Mouse (Mus musculus) layer of hippocampus, adult 9-10 months (tissue): ENCODE data around the gene Agk.
A peak's percentile ranks its signal among the peaks of the same experiment; 100 is the strongest.

Experiments used
- DNase-seq: peaks from one replicate; pipeline ENCODE4 v3.0.0; 2022; ENCODE audit warnings: low spot score

The Agk gene

DNA sequence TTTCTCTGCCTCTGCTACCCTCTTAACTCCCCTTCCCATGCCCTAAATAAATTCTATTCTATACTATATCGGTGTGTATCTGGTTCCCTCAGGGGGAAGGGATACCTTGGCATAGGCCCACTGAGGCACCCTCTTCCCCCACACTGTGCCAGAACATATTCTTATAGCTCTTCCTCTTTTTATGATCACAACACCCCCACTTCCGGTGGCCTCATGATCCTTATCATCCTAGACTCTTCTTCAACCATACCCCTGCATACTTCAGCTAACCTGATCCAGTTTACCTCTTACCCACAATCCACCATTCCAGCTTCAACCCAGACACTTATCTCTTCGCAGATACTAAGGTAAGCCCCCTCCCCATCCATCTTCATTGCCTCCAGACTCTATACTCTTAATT is 86.1 kb downstream of the Agk start:
- DNase-seq = no peak

DNA sequence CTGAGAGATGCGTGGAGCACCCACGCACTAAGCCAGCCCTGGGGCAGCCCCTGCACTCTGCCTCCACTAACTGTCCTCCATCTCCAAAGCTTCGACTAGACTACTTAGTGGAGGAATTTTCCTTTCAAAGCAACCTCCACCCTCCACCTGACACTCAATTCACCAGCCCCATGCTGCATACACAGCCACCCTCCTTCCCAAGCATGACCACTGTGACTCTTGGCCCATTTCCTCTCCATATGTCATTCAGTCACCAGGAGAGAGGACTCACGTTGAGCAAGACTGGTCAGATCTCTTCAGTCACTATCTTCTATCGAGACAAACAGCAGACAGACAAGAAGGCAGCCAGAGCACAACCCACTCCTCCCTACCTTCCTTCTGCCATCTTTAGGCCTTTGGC is 88.1 kb downstream of the Agk start:
- no peak for DNase-seq

DNA sequence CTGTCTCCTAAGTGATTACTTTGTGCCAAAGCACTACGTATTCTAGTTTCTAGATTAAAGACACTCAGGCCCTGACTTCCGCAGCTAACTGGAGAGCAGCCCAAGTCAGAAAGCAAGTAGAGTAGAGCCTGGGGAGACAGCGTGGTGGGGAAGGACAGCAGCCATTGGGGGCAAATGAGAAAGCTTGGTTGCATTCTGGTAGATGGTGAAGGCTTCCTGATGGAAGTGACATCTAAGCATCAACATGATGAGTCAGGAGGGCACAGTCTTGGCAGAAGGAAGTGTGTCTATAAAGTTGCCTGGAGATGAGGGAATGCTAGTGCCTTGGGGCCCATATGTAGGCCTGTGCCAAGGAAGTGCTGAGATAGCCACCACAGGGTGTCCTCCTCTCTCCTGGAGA is 88.6 kb downstream of the Agk start:
- no peak for DNase-seq

DNA sequence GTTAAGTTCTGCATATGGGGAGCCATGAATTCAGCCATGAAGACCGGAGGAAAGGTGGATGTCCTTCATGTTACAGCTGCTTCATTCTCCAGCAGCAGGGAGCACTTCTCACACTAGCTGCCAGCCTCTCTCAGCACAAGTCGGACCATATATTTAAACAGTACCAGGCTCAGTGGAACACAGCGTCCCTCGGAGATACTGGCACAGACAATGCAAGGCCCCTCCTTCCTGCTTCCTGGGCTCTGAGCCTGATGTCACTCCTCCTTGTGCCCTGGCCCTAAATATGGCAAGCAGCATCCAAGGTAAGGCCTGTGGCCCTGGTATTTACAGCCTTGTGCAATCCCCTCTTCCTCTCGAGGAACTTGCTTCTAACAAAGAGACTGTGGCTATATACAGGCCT is 90.8 kb downstream of the Agk start:
- DNase-seq = no peak

DNA sequence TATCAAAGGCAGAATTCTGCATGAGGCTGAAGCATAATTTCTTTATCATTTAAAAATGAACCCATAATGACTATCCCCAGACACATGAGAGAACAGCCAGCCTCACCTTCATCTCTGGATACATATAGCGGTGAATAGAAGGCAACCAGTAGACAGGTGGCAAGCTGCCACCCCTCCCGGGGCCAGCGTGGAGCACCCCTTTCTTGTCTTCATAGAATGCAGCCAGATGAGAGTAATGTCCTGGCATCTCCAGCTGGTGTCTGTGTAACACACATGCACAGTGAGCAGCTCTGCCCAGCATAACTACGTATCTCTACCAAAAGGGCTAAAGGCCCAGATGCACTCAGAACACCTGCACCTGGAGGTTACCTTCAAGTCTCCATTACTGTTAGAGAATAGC is 93.4 kb downstream of the Agk start:
- DNase-seq = no peak

DNA sequence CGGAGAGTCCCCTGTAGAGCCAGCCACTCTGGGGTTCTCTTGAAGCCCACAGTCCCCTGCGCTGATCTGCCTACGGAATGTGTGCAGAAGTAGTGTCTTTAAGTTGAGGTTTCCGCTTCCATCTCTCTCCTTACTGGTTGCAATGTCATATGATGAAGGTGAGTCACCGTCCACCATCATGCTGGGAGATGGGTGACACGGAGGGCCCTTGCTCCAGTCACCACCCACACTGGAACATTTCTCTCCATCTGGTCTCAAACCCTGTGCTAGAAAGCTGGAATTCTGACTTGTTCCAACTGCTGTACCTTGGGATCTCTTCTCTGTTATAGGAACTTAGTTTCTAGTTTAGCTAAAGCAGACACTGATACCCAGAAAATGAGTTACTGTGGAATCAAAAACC is 96.1 kb downstream of the Agk start:
- DNase-seq = no peak

DNA sequence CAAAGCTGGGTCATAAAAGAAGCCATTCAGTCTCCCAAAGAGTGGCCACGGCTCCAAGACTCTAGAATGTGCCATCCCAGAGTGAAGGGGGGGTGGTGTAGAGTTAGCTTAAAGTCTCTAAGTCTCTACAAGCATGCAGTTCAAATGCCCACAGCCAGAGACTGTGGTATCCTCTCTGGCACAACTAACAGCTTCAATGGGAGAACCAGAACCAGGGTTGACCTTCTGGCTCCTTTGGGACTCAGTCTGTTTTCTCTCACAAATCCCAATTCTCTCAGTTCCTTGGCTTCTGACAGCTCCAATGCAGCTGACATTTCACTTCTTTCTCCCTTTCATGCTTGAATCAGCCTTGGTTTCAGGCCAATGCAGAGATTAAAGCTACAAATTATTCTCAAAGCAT is 98.0 kb downstream of the Agk start:
- no peak for DNase-seq

DNA sequence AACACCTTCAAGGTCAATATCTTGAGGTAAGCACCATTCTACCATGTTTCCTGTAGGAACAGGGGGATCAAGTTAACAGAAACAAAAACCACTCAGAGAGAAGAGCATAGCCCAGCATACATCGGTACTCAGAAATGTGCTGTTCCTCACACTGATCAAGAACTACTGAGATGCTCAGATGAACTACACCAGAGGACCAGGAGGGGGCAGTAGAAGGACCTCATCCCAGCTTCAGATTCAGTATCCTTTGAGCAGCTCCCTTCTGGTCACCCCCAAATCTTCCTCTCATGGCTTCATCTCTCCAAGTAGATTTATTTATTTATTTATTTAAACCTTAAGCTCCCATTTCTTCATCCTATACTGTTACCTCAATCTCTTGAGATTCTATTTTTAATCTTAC is 98.8 kb downstream of the Agk start:
- no peak for DNase-seq

DNA sequence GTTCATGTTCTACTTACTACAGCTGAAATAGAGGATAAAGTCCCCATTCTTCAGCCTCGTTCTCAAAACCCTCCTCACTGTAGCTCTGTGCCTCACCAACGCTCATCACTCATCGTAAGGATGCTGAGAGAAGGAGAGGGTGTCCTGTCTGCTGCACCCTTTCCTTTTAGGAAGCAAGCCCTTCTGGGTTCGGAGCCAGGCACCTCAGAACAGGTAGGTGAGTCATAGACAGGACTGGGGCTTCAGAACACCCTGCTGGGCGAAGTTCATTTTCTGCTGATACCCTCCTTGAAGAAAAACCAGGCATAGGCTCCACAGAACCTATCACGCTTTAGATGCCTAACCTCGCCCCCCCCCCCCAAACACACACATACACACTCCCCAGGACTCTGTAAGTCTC is 102.5 kb downstream of the Agk start:
- no peak for DNase-seq

DNA sequence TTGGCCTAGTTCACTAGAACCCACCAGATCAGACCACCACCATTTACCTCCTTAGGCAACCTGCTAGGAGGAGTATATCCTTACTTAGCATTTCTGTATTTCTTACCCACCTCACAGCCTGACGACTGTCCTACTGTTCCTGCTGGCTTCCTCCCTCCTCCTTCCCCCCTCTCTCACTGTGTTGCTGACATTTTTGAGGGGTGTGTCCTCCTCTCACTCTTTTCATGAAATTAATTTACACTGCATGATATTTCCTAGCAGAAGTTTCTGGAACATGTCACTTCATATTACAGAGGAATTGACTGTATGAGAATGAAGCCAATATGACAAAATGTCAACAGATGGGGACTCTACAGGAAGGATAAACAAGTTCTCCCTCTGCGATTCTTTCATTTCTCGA is 103.7 kb downstream of the Agk start:
- DNase-seq = no peak

DNA sequence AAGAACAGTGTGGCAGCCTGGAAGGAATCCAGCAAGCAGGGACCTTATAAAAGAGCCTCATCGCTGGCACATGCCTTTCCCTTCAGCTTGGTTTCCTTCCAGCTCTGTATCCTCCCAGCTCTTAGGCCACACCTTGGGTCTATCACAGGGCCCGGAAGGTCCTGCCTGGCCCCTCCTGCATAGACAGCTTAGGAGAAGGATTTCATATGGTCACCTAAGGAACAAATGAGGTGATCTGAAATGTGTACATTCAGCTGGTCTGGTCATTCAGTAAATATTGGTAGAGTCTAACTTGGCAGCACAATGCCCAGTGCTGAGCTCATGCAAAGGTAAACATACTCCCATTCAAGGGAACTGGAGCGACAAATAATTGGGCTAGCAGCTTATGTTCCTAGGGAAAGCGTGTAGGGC is 104.6 kb downstream of the Agk start:
- no peak for DNase-seq

DNA sequence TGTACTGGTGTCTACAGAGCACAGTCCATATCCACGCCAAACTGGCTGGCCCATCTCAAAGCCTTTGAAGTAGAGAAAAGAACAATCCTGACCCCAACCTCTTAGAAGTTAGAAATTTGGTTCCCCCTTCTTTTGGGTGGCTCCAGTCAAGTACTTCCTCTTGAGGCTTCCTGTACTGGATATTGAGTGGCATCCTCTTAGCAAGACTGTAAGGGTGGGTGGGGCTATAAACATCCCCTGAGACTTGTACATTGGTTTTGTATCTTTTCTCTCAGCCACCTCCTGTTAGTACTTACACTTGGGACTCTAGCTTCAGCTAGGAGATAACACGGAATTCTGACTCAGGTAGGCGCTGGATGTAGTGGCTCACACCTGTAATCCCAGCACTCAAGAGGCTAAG is 105.3 kb downstream of the Agk start:
- no peak for DNase-seq

DNA sequence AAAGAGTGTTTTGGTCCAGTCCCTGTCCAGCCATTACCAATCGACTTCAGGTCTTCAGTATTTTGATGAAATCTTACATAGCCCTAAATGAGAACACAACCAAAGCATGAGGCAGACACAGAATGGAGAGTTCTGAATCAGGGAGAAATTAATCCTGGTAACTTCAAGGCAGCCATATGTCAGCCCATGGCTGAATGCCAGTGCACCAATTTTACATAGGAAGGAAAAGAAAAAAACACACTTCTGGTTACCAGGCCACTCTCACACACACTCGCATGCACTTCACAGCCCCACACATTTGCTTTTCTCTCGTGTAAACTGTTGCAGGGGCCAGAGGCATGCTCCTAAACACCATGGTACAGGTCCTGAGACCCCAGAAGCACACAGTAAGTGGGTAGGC is 105.9 kb downstream of the Agk start:
- DNase-seq = no peak

DNA sequence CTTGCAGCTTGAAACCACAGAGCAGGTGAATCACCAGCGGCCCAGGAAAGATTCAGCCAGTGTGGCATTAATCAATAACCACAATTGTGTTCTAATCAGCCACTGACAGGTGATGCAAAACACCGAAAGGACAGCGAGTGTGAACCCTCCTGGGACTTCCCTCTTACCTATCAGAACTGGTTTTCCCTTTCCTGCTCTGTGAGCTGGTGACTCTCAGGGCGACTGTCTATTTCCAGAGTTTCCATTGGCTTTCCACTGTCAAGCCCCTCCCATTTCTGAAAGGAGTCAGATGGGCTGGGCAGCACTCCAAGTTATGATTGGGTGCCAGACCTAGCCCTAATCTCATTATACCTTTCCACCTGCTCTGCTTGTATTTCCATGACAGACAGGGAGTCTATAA is 106.4 kb downstream of the Agk start:
- no peak for DNase-seq

DNA sequence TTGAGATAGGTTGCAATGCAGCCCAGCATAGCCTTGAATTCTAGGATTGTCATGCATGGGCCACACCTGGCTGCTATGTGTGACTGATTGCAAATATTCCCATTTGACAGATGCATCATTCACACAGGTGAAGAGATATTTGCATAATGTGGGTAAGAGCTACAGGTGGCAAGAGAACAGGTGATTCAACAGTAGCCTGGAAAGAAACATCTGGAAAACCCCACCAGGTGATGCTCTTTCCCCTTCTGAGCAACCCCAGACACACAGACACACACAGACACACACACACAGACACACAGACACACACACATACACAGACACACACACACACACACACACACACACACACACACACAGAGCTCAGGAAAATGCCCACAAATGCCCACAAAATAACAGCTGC is 106.8 kb downstream of the Agk start:
- no peak for DNase-seq

DNA sequence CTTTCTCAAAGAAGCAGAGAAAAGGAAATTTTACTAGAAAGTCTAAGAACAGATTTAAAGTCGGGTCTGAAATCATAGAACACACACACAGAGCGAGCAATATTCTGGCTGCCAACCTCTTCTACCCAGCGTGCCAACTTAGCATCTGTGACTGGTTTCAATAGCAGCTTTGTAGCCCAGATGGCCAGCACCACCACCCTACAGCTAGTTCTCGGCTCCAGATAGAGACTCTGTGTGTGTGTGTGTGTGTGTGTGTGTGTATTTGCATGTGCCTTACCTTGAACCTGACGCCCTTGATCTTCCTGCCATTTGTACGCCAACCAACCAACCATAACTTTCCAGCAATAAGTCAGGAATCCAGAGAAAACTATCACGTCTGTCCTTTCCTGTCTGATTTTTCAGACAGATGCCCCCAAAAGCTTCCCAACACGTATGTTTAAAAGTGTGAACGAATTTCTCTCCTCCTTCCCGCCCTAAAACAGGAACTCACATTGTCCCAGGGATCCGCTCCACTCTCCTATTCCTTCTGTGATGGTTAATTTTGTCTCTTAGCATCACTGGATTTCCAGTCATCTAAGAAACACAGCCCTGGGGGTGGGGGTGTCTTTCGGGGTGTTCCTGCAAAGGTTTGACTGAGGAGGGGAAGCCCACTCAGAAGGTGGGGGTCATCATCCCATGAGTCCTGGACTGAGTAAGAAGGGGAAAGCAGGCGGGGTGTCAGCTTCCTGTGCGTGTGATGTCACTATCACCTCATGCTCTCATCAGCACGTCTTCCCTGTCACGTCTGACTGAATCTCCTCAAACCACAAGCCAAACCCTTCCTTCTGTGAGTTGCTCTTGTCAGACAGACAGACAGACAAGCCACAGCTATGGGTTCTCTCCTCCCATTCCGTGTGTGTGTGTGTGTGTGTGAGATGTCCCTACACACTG is 107.6 kb downstream of the Agk start:
- peak; percentile 77 for DNase-seq

DNA sequence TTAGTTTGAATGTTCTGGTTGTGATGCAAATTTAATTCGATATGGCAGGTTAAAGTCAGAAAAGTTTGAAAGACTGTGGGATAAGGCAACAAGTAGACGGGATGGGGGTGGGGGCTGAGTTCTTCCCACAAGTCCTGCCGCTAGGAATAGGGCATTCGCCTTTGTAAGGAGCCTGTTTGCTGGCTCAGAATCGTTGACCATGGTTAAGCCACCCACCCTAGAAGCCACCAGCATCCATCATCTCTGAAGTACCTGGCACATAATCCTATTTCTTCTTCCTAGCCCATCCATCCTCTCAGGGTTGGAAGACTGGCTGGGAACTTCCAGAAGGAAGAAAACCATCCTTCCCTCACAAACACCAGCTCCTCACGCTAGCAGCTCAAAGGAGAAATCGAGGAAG is 109.7 kb downstream of the Agk start:
- no peak for DNase-seq

DNA sequence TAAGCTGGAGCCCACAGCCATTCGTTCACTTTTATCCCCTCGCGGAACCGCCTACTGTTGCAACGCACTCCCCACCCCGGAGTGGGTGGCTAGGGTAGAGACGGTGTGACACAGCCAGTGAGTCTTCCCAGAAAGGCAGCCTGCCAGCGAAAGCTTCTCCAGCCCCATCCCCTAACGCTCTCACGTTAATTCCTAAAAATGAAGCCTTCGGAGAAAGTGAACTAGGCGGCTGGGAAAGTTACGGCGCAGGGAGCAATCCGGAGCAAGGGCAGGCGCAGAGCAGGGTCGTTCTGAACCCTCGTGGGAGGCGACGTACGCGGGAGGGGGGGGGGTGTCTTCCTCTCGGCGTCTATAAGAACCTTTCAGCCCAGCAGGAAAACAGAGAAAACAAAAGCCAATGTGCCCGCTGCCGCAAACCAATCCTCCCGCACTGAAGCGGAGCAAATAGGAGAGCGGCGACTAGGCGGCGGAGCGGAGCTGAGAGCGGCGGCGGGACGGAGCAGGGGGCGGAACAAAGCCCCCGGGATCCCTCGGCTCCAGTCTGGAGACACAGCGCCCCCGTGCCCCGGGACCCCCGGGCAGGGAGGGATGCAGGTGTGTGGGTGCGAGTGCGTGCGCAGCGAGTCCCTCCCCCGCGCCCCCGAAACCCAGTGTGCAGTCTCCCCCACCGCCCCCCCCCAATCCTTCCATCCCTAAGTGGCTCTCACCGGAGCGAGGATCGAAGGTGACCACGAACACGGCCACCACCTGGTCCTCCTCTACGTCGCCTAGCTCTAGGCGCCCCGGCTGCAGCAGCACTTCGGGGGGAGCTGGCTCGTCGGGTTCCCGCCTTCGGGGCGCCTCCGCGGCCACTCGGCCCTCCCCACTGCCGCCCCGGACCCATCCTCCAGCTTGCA is 110.4 kb downstream of the Agk start:
- no peak for DNase-seq

DNA sequence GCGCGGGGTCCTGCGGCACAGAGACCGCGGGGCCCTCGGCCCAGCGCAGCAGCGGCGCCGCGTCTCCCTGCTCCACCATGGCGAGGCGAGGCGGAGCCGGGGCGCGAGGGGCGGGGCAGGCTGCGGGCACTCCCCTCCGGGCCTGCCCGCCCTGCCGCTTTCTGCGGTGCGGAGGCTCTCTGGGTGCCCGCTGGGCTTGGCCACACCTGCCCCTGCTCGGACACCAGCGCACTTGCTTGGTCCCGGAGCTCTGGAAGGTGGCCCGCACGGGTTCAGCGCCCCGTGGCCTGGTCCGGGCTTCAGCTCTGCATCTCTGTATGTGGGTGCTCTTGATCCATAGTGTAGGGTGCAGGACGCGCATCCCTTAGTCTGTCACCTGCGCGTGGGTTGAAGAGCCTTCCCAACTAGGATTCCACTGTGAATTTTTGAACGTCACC is 111.1 kb downstream of the Agk start, which contains the start of gene E330009J07Rik:
TSS of gene E330009J07Rik (minus strand) at position 89 of the 437 bp plus-strand sequence.
- DNase-seq = no peak

DNA sequence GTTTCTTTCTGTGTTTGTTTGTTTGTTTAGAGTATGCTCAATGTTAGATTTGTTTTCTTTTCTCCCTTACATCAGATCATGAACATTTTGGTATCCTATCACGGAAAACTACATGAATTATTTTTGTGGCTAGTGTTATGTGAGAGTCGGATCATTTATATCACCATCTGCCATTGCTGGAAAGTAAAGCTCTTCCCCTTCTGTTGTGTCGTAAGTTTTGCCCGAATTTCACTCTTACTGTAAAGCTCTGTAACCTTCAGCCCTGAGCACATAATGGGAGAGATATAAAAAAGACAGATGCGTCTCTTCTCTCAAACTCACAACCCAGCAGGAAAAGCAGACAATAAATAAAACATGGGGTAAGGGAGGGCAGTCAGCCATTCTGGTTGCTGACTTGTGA is 114.0 kb downstream of the Agk start, which contains the start of gene Wee2:
TSS of gene Wee2 (plus strand) at position 153 of the 400 bp plus-strand sequence.
- DNase-seq = no peak

DNA sequence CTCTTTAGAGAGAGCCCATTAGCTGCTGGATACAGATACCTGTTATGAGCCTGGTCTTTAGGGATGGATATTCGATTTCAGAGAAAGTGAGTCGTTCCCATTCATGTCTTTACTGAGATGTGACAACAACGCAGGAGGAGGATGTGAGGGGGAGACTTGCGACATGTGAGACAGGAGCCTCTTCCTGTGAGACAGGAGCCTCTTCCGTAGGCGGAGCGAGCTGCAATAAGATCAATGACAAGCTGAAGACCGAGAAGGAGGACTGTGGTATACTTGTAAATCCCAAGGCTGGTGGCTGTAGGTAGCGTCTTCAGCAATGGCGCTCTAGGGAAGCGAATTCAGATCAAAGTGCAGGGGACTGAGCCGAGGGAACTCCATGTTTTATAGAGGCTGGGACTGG is 114.8 kb downstream of the Agk start:
- no peak for DNase-seq

DNA sequence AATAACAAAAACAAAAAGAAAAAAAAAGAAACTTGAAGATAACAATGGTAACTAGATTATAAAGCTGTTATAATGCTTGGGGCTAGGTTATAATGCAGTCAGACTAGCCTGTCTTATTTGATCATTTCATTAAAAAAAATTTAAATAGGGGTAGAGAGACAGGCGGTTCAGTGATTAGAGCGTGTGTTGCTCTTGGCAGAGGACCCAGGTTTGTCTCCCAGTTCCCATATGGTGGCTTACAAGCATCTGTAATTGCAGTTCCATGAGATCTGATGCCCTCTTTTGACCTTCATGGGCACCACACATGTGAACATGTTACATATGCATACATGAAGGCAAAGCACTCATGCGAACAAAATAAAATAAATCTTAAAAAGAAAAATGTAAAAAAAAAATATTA is 116.3 kb downstream of the Agk start:
- no peak for DNase-seq

DNA sequence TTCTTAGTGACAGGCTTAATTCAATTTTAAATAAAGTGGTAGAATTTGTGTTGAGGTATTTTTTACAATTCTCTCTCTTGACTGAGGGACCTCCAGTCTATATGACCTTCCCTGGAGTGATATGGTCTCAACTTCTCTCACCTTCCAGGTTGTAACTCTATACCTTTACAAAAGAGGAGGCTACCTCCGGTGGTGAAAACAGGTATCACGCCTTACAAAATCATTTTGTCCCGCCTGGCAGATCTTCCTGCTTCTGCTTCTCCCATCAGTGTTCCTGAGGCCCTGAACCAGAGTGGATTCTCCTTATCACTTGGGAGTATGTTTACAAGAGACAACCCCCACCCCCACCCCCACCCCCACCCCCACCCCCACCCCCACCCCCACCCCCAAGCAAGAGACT is 116.8 kb downstream of the Agk start:
- DNase-seq = no peak
